Comparison of ENCODE assay signal across 10 mouse cellular contexts in genomic region chr8:77379300-77379699, GRCm38 (mm10).
DNase-seq lines count a peak whose midpoint lies in the region.
"Had no signal": no experiment of that assay in that cellular context is flagged by ENCODE, and none has a peak within 500 bp of the region (broad histone marks: within the 10 kb centered on the region; RNA-seq: fewer than 3 reads in every experiment).

No protein-coding gene starts in this region.

- H3K9me3 ChIP-seq in limb, embryonic 10.5 days (replicated peaks): no peaks in the 10 kb centered on the region
- H3K9me3 ChIP-seq: hindbrain, embryonic 15.5 days had no signal

- peaks cover 18% of the 10 kb centered on the region for H3K4me1 ChIP-seq in limb, embryonic 10.5 days

- H3K27me3 ChIP-seq in limb, embryonic 10.5 days (ENCODE audit: low read depth, poor library complexity, severe bottlenecking): no peaks in the 10 kb centered on the region
- H3K27me3 ChIP-seq: hindbrain, embryonic 15.5 days; Patski had no signal

- peaks cover 64% of the 10 kb centered on the region for H3K36me3 ChIP-seq in limb, embryonic 10.5 days
- H3K36me3 ChIP-seq: hindbrain, embryonic 15.5 days had no signal

- H3K27ac ChIP-seq in limb, embryonic 10.5 days: no peak overlapping the region; the same call in 1 of the 2 replicates
- H3K27ac ChIP-seq: hindbrain, embryonic 15.5 days had no signal

- 63% methylated on average over 11 of the region's 11 CpGs for WGBS in limb, embryonic 10.5 days

- no peak overlapping the region for H3K4me3 ChIP-seq in limb, embryonic 10.5 days
- H3K4me3 ChIP-seq: hindbrain, embryonic 15.5 days had no signal

- DNase-seq in cerebellum, postnatal 10 days: peak; percentile 35 to 42
- no peak for DNase-seq in cerebellum, adult 11-12 months
- peak; percentile 29 for DNase-seq in right cerebral cortex, postnatal 4 days
- DNase-seq in right cerebral cortex, postnatal 25 days: no peak
- peak; percentile 60 for DNase-seq in limb, embryonic 10.5 days (ENCODE audit: low spot score)
- DNase-seq in retina, postnatal 1 day: peak; percentile 53
- DNase-seq in frontal cortex, postnatal 10 days (ENCODE audit: low spot score in 2 of 2): no peak
- DNase-seq in layer of hippocampus, adult 8-10 months (ENCODE audit: low spot score in 2 of 2): no peak

Comparison
In these comparisons a context has a peak if more than half of its experiments do, and no peak if none do; other contexts are left out.
1. DNase-seq: peak in cerebellum, postnatal 10 days (2 of 2), right cerebral cortex, postnatal 4 days (single experiment), limb, embryonic 10.5 days (single experiment) and retina, postnatal 1 day (single experiment); none in cerebellum, adult 11-12 months (single experiment), right cerebral cortex, postnatal 25 days (single experiment), frontal cortex, postnatal 10 days (0 of 2) and layer of hippocampus, adult 8-10 months (0 of 2).